Comparison of ENCODE assay signal across 8 mouse cellular contexts in genomic region chr9:75625556-75626307, GRCm38 (mm10). TPM values are rescaled to one million over a fixed set of nuclear protein-coding genes. Genes with fewer than 3 reads are reported as not detected.
DNase-seq lines count a peak whose midpoint lies in the region; ATAC-seq and TF ChIP-seq lines count a peak whose summit lies in the region.

Lysmd2 (plus strand) TSS chr9:75625741.

- H3K4me2 ChIP-seq in lung, embryonic 14.5 days, result peak within 1 kb of the TSS; percentile 86

- peak within 1 kb of the TSS; percentile 99 for H3K27ac ChIP-seq in layer of hippocampus, adult 2 months
- peak within 1 kb of the TSS; percentile 75 for H3K27ac ChIP-seq in lung, embryonic 14.5 days (ENCODE audit: low read depth)

- no peaks in the 10 kb centered on the region for H3K36me3 ChIP-seq in lung, embryonic 14.5 days (ENCODE audit: insufficient read depth)

- DNase-seq in MN1 (ENCODE audit: low spot score), result peak; percentile 73
- peak; percentile 81 to 91 for DNase-seq in cerebellum, adult 18-20 months
- peak; percentile 62 for DNase-seq in forelimb bud, embryonic 11.5 days (ENCODE audit: low read depth, low spot score)
- peak; percentile 80 to 83 for DNase-seq in heart, postnatal 36 days
- DNase-seq in layer of hippocampus, adult 2 months (ENCODE audit: low spot score in 2 of 2), result peak; percentile 62 to 70
- peak; percentile 85 for DNase-seq in lung, embryonic 14.5 days
- peak; percentile 71 for DNase-seq in ovary, postnatal 14 days (ENCODE audit: low spot score)
- peak; percentile 75 for DNase-seq in urinary bladder, postnatal 25 days (ENCODE audit: low spot score)

- no peaks in the 10 kb centered on the region for H3K27me3 ChIP-seq in lung, embryonic 14.5 days (ENCODE audit: insufficient read depth, low read length)

- intact Hi-C loops in heart, postnatal 36 days (cut with DNase I), result no loop called here

- H3K9ac ChIP-seq in lung, embryonic 14.5 days, result peak within 1 kb of the TSS; percentile 90

- H3K4me1 ChIP-seq in lung, embryonic 14.5 days (ENCODE audit: insufficient read depth), result no peaks in the 10 kb centered on the region

- WGBS in lung, embryonic 14.5 days, result under 1% methylated on average over 90 of the region's 94 CpGs

- peak; percentile 92 for ATAC-seq in lung, embryonic 14.5 days (ENCODE audit: insufficient read depth)

- TF ChIP-seq CTCF in layer of hippocampus, adult 2 months (conservative IDR thresholded peaks at IDR 0.05), result no peak
- no peak for TF ChIP-seq CTCF in lung, embryonic 14.5 days (IDR thresholded peaks at IDR 0.05; ENCODE audit: low read depth)

- peak within 1 kb of the TSS; percentile 81 for H3K4me3 ChIP-seq in layer of hippocampus, adult 2 months
- H3K4me3 ChIP-seq in lung, embryonic 14.5 days (ENCODE audit: low read depth, low read length), result peak within 1 kb of the TSS; percentile 72

- H3K9me3 ChIP-seq in lung, embryonic 14.5 days (ENCODE audit: low read depth, low read length), result no peaks in the 10 kb centered on the region

RNA-seq across cellular contexts. Expression of gene Lysmd2, which starts in this region (rescaled TPM):
- total RNA-seq in heart, postnatal 36 days (2021), result 1 to 10 TPM; 7.6 to 10.0 TPM
- total RNA-seq in layer of hippocampus, adult 2 months (2021), result 10 to 100 TPM; 56.6 to 60.3 TPM
- polyA plus RNA-seq in lung, embryonic 14.5 days (2014; fragmentation: Nextera tagmentation; extraction: Ambion mirVana), result 29.8 and 30.0 TPM in 2 replicates

Comparison
In these comparisons a context has a peak if more than half of its experiments do, and no peak if none do; other contexts are left out.
1. Peak in every context shown above with its lines: DNase-seq, ATAC-seq, H3K4me3 ChIP-seq and H3K27ac ChIP-seq.
2. RNA of gene Lysmd2 (total RNA-seq): 56.6 to 60.3 TPM in layer of hippocampus, adult 2 months; 7.6 to 10.0 TPM in heart, postnatal 36 days; every median in the first group is over 4 times any median in the second.